Mouse (Mus musculus) urinary bladder, adult 18-20 months (tissue): ENCODE data around the gene Pcare.
A peak's percentile ranks its signal among the peaks of the same experiment; 100 is the strongest.
"Not testable (repeated sequence)": the region's sequence is repeated elsewhere in the genome, so short reads cannot be mapped to it uniquely, and the experiment has no call there.

Experiments
- DNase-seq, 2 experiments: peaks; one replicate each; pipeline ENCODE4 v3.0.0; 2022; ENCODE audit warnings: low spot score in 2 of 2, mixed read lengths in 2 of 2

Gene Pcare

DNA sequence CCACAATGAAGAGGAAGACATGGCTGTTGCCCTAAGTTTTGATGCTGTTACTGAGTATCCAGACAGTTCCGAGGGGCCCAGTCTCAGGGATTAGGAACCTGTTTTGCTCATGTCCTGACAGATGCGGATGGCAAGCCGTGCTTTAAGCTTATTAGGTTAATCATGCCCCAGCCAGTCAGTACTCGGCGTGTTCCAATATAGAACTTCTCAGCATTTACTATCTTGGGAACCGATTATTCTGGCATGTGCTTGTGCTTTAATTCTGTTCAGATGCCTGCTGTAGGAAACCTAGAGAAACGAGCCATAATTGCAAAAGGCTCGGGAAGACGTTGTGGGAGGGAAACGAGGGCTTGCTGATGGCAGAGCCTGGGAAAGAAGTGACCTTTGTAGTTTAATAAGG lies at the start of gene Pcare:
Gene Pcare, minus strand, starts transcription at position 64 of the 400 bp plus-strand sequence.
- no peak for DNase-seq

DNA sequence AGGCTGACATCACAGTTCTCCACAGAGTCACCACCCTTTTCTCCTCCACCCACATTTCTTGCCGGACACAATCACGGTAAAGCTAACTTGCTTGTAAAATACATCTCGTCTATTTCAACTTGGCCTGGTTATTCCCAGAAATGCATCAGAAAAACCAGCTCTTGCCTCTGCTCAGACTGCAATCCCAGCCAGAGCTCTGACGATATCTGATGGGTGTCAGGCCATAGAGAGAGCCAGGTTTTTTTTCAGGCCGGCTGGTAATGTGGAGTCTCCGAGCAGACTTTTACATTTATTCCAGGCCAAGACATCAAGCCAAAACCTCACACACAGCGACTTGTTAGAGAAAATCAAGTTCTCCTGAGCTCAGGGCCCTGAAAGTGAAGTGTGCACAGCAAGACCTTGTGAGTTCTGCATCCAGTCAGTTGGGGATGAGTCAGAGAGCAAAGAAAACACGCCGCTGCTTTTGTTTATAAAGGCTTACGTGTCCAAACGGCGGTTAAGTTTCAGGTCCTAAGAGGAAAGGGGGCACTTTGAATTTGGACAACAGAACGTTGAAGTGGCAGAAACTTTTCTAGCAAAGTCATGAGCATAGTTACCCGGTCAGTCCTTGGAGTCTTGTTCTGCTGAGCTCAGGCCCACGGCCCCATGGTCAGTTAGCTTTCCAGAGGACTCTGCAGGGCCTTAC lies 43.0 kb upstream of the Pcare start:
- DNase-seq: peak; percentile 11 to 16

DNA sequence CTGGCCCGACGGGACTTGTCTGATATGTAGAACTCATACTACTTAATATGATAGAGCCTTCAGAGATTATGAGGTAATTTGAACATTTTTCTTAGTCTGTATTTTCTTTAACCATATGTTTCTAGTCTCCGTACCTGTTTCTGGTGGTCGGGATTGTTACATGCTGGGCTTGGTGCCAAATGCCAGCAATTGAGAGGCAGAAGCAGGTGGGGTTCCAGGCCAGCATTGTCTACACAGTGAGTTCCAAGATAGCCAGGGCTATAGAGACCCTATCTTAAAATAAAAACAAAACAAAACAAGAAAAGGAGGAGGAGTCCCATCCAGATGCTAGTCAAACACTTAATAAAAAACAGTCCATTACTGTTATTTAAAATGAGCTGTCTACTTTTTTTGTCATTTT lies 38.9 kb upstream of the Pcare start:
- no peak for DNase-seq

DNA sequence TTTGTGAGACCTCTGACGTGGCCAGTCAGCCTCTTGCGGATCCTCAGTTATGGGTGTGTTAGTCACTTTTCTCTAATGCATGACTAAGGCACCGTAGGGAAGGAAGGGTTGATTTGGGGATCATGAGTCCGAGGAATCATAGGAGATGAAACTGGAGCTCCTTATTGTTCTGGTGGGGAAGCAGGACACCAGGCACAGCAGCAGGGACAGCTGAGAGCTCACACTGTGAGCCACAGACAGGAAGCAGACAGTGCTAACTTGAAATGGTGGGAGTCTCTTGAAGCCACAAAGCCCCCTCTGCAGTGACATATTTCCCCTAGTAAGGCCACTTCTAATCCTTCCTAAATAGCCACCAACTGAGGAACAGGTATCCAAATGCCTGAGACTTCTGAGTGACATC lies 38.4 kb upstream of the Pcare start:
- no peak for DNase-seq

DNA sequence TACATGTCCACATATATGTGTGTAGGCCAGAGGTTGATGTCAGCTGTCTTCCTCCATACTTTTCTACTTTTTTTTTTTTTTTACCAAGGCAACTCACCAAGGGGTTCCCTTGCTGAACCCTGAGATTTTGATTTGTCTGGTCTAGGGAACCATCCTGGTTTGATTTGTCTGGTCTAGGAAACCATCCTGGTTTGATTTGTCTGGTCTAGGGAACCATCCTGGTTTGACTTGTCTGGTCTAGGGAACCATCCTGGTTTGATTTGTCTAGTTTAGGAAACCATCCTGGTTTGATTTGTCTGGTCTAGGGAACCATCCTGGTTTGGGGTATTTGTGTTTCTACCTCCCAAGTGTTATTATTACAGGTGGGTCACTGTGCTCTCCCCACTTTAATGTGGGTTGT lies 33.8 kb upstream of the Pcare start:
- no peak for DNase-seq

DNA sequence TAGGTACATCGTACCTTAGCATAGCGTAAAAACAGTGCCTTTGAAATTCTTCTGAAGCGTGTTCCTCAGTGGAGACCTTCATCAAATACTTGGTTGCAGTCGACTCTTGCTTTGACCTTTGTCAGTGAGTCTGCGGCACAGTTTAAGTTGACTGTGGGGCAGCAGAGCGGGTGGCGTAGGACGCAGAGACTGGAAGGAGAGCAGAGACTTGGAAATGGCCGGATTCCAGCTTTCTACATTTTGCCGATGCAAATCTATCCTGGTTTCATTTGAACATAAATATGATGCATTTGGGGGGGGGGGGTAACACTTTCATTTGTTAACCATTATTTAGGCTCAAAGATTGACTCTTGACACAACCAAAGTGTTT lies 30.7 kb upstream of the Pcare start:
- DNase-seq: no peak

DNA sequence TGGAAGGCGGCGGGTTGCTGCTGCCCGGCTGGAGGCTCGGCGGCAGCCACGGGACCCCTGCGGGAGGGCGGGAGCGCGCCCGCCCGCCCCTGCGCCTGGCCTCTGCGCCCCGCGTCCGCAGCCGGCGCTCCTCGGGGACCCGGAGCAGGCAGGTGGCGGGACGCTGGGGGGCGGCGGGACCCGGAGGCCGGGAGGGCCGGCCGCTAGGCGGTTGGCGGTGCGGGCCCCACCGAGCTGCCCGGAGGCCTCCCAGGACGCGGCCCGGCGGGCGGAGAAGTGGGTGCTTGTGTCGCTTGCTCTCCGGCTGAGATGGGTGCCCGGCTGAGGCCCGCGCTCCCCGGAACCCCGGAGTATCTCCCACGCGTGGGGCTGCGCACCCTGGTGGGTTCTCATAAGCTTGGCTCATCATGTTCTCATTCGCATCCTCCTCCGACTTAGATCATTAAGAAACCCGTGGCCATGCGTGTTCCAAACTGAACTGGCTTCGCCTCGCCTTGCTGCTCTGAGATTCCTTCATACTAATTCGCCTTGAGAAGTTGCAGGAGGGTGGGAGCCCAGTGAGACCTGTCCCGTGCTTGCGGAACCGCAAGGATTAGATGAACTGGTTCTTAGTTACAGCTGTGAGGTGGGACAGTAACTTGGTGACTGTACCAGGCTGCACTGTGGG lies 30.1 kb upstream of the Pcare start:
- no peak for DNase-seq

DNA sequence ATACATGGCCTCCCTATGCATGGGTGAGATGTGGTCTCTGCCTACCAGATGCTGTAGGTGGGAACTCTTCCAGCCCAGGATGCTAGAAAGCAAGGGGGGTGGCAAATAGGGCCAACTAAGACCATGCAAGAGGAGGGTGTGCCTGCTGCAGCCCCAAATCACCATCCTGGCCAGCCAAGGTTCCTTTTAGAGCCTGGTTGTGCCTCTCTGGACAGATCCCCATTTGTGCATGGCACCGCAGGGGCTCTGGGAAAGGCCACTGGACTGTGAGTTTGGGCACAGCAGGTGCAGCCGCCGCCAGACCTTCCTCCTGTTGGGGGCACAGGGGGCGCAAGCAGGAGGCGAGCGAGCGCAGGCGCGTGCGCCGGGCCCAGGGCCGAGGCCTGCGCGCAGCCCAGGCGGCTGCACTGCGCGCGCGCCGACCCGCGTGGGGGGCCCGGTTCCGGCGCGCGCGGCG lies 29.6 kb upstream of the Pcare start:
- no peak for DNase-seq

DNA sequence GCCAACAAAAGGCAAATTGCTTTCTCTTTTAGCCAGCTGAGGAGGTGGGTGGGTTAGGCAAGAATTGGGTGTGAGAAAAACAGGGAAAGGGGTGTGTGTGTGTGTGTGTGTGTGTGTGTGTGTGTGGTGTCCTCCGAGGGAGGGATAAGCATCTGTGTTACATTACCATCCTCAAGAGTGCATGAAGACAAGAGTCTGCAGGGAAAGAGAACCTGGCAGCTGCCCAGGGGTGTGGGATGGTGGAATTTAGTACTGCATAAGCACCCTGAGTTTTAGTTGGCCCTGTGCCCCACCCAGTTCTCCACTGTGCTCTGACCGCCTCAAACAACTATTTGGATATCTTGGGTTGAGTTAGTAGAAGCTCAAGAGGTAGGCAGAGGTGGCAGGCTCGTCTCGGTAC lies 28.3 kb upstream of the Pcare start:
- DNase-seq: peak in 1 of 2 experiments; percentile 4

DNA sequence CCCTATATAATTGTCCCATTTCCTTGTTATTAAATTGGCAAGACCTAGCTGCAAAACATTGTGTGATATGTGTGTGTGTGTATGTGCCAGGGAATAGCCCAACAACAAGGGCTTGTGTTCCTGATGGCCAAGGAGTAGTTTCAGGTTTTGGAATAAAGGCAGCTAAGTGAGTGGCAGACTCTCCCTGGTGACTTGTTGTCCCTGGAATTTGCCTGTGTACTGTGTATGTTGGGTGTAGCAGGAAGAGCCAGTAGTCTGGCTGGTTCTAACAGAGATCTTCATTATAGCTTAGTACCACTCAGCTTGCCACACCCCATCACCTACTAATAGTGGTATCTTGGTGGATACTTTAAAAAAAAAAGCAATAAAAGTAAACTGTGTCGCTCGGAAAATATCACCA lies 27.8 kb upstream of the Pcare start:
- no peak for DNase-seq

DNA sequence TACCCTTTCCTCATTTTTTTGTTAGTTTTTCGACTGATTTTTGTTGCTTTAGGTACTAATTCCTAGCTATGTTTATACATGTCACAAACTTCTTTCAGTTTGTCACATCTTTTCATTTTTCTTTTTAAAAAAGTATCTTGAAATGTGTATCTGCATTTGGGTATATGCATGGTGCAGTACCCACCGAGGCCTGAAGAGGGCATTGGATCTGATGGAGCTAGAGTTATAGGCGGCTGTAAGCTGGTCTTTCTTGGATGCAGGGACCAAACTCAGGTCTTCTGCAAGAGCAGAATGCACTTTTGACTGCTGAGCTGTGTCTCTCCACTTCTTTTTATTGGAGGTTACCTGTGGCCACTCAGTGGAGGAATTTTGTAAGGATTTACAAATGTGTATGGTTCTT lies 26.0 kb upstream of the Pcare start:
- DNase-seq: no peak

DNA sequence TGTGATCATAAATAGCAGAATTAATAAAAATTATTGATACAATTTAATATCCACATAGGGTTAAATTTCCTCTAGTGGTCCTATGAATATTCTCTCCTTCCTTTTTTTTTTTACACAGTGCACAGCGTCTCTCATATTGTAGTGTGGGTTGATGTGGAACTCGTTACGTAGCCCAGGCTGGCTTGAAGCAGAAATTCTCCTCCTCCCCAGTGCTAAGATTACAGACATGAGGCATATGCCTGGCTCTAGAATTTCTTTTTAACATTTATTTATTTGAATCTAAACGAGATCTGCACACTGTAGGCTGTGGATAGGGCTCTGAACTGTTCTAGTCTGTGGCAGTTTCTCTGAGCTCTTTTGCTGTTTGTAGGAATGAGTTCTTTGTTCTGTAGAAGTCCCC lies 22.6 kb upstream of the Pcare start:
- DNase-seq: no peak

DNA sequence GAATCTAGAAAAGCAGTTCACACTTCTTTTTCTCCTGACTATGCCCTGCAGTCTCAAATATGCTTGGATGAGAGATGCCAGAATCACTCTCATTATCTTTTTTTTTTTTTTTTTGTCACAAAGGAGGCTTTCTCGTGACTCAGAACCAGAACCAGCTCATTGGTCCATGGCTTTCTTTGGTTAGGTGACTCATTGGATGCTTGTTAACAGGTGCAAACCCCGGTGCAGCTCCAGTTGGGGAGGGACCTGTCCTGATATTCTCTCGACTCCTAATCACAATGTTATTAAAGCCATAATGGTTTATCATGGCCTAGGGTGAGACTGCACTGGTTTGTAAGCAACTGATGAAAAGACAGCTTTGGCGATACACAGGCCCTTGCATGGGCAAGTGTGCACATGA lies 21.5 kb upstream of the Pcare start:
- DNase-seq: no peak

DNA sequence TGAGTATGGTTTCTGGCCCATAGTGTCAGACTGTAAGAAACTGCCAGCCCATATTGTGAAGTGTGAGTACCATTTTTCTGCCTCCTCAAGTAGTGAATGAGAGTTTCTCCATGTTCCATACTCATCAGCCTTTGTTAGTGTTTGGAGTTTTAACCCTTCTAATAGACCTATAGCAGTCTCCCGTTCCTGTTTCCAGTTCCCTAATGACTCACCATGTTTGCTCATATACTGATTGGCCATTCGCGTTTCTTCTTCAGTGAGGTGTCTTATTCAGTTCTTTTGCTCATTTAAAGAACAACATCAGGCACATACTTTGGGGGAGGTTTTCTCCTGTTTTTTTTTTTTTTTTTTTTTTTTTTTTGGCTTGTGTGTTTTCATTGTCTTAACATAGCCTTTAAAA lies 18.0 kb upstream of the Pcare start:
- no peak for DNase-seq

DNA sequence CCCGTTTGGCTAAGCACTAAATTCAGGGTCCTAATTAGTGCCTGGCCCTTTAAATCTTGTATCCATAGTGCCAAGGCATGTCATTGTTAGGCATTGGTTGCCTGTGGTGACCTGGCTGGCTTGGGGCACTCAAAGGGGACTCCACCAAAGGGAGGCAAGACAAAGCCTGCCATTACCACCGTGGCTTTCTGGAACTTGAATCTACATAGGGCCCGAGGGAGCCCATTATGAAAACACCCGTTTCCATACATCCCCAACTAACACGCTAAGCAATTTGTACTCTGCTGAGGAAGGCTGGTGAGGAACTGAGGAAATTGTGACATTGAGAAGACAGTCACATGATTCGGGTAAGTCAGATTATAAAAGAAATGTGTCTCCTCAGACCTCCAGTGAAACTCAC lies 16.9 kb upstream of the Pcare start:
- DNase-seq: no peak

DNA sequence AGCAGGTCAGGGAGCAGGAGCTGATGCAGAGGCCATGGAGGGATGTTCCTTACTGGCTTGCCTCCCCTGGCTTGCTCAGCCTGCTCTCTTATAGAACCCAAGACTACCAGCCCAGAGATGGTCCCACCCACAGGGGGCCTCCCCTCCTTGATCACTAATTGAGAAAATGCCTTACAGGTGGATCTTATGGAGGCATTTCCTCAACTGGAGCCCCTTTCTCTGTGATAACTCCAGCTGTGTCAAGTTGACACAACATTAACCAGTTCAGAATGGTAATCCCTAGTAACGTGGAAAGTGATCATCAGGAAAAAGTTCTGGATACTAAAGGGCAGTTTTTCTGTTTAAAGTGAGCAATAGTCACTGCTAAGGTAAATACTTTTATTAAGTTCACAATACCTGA lies 15.5 kb upstream of the Pcare start, which contains the start of gene Clip4:
Gene Clip4, plus strand, starts transcription at position 301 of the 400 bp plus-strand sequence.
- not testable (repeated sequence) for DNase-seq

DNA sequence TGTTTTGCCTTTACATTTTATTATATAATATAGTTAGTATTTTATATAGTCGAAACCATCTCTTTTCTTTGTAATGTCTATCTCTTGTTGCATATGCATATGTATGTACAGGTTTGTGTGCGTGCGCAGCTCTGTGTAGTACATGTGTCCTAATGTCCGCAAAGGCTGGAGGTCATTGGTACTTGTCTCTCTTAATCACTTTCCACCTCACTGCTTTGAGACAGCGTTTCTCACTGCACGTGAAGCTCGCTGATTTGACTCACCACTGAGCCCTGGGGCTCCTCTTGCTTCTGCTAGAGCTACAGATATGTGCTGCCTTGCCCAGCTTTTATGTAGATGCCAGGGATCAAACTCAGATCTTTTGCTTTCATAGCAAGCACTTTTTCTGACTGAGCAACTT lies 7.8 kb upstream of the Pcare start:
- no peak for DNase-seq

DNA sequence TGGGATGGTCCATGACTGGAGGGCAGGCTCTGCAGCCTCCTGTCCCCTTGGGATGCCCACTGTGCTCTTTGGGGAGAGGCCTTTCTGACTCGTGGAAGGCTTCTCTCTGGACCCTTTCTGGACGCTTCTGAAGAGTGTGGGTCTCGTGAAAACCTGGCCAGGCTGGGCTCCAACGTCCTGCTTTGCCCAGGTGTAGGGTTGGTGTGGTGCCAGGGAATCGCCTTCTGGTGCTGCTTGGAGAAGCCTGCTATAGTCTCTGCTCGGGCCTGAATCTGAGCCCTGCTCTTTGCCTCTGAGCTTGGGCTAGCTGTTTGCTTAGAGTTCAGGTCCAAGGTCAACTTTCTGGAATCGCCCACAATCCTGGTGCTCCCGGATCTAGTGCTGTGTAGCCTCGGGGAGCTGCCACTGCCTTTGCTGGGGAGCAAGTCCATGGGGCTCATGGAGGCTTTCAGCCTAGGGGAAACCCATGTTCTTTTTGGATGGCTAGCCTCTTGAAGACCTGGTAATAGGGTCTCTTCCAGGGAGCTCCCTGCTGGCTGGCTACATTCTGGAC lies 3.0 kb downstream of the Pcare start:
- DNase-seq: no peak

DNA sequence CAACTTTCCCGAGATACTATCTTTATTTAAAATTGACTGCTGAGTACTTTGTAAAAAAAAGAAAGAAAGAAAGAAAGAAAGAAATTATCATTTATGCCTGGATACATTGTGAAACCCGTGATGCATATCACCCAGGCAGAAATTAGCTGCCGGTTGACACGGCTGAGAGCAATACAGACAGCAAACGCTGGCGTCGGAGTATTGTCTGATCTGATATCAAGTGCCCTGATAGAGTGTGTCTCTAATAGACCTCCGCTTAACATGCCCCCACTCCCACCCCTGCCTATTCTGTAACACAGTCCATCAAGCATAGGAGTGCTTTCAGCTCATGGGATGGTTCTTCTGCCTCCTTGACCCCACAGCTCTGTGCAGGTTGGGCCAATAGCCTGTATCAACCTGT lies 5.1 kb downstream of the Pcare start:
- no peak for DNase-seq

DNA sequence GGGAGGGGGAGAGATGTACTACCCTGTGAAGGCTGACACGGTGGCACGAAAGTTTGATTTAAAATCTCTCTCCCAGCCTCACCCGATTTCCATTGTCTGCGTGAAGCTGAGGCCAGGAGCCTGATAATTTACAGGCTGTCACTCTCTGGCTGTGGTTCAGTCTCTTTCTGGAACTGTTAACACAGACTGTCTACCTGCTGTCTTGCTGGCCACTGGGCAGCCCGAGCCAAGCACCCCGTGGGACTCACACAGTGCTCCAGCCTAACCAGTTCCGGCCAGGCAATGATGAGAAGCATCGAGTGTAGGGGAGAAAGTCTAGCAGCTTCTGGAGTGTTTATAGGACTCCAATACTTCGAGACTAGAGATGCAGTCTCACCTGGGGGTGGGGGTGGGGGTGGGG lies 6.6 kb downstream of the Pcare start:
- no peak for DNase-seq

DNA sequence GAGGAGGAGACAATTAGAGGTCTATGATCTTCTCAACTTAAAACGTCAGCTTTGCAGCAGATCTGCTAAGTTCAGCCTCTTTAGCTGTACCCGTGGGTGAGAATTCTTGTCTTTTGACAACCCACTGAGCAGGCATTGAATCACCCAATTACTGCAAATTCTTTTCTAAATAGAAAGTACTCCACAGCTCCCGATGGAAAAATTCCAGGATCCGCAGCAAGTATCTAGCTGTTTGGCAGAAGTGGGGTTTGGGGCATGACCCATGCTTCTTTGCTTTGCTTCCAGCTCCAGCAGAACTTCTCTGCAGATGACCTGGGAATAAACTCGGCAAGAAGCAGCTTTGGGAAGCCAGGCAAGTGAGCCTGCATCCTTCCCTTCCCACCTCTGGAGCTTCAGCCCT lies 9.8 kb downstream of the Pcare start:
- DNase-seq: no peak

DNA sequence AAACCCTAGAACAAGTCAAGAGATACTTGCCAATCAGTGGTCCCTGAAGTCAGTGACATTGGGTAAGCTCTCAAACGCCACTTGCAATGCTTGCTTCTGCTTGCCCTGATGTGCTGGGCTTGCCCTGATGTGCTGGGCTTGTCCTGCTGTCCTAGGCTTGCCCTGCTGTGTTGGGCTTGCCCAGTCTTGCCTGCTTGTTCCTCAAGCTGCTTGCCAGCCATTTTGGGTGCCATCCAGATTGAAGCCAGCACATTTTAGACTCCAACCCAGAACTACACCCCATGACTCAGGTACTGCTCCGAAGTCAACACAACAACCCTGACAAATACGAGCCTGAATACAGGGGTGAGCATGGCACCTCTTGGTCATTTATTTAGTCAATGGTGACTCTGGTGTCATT lies 10.5 kb downstream of the Pcare start:
- DNase-seq: no peak

DNA sequence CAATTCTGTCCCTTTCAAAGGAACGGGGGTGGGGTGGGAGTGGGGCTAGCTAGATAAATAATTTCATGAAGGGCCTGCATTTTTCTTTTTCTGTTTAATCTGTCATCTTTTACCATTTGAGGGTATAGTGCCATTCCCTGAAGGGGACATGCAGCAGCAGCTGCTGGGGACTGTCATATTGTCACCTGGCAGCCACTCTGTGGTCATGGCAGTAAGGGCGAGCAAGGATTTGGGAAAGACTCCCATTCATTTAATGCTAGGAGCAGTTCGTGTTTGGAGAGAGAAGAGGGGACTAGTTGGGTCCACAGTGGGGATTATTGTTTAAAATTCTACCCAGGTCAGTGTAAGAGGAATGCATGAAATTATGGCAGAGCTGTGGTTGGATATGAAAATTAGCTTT lies 16.3 kb downstream of the Pcare start:
- no peak for DNase-seq
